Mouse (Mus musculus): ENCODE measurements at regions not wholly inside any gene's neighbourhood (a gene's known extent, or its start where the extent isn't known, plus 50 kb on each side); places are given as distances from the start of the nearest gene placed in this dataset.
A peak's percentile ranks its signal among the peaks of the same experiment; 100 is the strongest.
"Not testable (repeated sequence)": the region's sequence is repeated elsewhere in the genome, so short reads cannot be mapped to it uniquely, and the experiment has no call there.

DNA sequence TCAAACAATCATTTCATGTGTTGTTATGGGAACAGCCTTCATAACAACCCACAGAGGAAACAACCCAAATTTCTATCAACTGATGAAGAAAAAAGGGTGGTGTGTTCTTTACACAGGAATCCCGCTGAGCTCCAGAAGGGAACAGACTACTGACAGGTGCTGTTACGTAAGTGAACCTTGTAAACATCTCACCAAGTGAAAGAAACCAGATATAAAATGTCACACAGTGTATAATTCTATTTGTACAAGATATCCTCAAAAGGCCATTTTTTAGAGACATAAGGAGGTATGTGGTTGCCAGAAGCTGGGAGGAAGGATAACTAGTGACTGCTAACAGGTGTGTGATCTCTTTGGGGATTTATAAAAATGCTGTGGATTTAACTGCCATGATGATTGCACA lies 119.9 kb downstream of the Plod2 start:
- no peak for DNase-seq (ENCODE audit: low read depth)

DNA sequence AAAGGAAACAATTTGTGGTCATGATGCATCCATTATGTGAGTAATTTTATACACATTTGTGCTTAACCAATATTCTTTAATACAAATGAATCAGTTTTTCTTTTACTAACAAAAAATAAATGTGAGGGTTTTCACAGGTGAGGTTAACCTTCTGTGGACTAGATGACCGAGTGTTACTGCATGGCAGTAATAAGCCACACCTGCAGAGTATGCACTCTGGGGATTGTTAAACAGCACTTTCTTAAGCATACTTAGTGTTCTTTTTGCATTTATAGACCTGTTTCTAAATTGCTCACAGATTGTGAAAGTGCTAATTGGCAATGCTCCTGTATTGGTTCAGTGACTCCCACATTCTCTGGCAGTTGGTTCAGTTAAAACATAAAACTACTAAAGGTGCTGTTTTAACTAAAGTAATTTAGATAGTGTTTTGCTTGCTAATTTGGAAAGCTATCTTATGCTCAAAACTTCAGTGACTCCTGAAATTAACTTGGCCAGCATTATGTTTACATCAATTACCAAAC lies 125.4 kb downstream of the Plod2 start:
- DNase-seq (ENCODE audit: low read depth) = peak; percentile 28

DNA sequence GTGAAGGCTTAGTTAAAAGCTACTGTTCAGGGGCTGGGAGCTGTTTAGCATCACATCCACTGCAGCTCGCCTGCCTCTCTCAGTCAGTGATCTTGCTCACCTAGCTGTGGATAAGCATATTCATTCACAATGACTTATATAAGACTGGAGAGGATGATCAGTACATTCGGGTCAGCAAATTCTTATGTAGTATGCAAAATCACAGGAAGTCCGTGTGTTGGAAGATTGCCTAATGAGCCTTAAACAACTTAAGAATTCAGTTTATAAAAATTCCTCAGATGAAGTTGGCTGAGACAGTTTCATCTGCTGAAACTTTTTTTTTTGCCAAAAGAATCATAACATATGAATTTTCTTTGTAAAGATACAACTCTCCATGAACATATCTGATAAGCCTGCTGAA lies 129.9 kb downstream of the Plod2 start:
- no peak for DNase-seq (ENCODE audit: low read depth)

DNA sequence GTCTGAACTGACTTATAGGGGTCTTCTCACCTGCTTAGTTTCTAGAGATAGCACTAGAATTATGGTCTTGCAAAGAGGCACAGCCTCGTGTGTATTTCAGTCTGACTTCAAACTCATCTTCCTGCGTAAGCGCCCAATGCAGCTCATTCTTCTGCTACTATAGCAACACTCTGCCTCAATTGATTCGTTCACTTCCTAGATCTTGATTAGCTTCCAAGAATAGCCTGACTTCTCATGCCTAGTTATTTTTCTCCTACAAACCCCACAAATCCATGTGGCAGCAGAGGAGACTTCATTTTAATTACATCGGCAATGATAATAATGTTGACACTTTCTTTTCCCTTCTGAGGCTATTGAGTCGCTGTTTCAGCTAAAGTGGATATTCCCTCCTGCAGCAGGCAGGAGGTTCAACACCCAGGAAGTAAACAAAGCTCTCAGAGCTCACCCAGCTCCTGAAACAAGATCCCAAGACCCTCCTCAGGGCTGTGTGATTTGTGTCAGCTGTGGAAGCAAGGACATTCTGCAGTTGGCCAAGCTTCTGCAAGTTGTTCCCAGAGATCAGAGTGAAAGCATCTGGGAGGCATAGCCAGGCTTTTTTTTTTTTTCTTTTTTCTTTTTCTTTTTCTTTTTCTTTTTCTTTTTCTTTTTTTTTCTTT lies 152.5 kb downstream of the Plod2 start:
- DNase-seq (ENCODE audit: low read depth) = no peak

DNA sequence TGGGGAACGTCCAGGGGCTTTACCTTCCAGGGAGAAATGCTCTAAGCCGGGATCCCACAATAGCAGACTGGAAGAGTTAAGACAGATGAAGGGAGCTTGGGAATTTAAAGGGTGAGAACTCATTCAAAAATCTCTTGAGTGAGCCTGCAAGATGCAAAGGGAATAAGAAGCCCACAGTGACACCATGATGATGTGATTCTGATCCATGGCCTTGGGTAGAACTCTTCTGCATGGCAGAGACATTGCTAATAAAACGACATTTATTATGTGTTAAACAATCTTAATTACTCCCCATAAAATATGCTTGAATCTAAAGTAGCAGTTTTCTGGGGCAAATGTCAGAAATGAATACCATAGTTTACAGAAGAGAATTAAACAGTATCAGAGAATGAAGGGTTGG lies 155.9 kb downstream of the Plod2 start:
- no peak for DNase-seq (ENCODE audit: low read depth)

DNA sequence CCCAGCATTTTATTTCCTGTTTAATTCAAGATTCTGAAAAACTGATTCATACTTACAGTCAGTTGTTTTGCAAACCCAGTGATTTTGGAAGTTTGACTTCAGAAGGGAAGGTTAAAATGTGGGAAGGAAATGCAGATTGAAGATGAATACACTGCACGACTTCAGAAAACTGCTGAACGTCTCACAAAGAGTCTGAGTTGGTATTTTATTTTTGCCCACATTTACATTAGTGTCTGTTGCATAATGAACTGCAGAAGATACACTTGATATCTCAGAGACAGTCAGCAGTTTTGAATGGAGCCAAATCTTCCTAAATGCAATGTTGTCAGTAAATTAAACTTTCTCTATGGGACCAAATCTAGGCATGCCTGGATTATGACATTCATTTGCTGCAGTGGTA lies 162.7 kb downstream of the Plod2 start:
- DNase-seq (ENCODE audit: low read depth) = no peak

DNA sequence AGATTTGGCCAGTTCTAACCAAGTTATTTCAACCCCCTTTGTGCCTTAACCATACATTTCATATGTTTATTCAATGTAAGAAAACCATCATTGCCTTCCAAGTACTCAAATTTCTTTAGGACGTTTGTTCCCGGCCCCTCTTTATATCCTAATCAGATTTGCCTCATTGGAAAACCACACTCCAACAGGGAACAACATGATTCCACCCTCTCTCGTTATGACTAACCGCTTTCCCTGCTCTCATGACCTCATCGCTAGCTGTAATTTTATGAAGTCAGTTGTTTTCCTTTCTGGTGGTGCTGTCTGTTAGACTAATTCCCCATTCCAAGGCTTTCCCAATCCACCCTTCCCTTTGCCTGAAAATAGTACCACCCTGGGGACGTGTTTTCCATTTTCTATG lies 165.0 kb downstream of the Plod2 start:
- no peak for DNase-seq (ENCODE audit: low read depth)

DNA sequence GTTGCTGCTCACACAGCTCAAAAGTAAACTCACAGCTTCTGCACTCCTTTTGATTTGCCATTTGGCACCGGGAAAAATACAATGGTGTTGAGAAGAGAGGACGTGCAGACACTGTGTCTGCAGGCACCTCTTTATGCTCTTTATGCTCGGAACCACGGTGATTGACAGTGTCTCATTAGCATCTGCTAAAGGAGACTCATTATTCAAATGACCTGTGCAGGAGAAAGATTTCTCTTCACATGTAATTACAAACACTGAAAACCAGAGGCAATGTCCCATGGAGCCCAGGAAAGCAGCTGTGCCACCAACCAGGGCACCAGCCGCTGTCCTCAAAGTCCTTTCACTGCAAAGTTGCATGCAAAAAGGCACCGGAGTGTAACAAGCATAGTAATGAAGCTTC lies 175.2 kb downstream of the Plod2 start:
- no peak for DNase-seq (ENCODE audit: low read depth)

DNA sequence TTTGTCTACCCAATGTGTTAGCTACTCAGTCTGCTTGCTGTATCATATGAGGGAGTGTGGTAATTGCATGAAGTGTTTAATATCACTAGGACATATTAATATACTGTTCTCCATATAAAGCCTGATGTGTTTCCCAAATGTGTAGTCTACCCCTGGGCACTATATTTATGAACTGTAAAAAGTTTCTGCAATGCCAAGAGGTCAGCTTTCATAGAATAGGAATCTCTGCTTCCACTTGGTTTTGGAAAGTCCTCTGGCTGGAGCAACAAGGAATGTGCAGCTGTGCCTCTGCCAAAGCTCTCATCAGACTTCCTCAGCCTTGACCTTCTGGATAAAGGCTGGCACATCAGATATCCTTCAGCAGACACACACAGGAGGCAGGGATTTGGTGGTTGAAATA lies 176.3 kb downstream of the Plod2 start:
- DNase-seq (ENCODE audit: low read depth) = no peak

DNA sequence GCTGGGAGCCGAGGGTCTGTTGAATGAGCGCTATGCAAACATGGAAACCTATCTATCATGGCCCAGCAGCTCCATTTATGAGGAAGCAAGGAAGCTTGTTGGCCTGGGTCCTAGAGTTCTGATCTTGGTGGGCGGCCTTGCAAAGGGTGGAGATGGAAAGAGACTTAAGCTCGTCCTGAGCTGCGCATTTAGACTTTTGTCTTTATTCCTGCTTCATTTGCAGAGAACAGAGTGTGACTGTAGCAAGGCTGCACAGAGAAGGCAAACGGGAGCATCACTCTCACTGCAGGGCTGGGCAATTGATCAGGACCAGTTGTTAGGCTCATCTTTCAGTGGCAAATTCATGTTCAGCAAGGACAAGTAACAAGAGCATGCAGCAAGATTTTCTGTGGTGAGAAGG lies 177.2 kb downstream of the Plod2 start:
- DNase-seq (ENCODE audit: low read depth) = no peak

DNA sequence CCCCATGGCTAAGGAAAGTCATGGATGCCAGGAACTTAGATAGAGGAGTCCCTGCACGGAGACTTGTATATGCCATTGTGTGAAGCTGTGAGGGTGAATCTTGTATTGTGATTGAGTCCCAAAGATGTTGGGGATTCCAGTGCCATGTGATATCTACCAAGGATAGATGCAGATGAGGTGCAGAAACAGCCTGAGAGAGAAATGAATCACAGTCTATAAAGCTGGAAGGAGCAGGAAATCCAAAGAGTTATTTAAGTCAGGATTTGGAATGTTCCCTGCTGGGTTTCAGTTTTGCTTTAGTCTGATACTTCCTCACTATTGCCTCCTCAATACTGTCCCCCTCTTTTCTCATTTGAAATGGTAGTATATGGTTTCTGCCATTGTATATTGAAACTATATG lies 186.8 kb downstream of the Plod2 start:
- DNase-seq (ENCODE audit: low read depth) = no peak

DNA sequence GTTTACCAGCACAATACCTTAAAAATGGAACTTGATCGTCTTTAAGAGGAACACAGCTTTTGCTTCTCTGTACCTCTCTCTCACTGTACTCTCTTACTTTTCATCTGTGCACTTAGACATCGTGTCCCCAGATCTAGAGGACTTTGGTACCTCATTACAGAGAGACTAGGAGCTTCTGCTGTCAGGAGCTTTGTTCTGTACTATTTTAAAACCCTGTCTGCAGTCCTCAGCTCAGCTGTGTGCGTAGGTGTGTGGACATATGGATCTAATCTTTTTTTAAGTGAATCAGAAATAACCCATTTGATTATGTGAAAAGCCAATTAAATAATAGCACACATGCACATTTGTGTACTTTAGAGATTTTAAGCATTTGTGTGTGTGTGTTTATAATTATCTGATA lies 189.4 kb downstream of the Plod2 start:
- DNase-seq (ENCODE audit: low read depth) = no peak

DNA sequence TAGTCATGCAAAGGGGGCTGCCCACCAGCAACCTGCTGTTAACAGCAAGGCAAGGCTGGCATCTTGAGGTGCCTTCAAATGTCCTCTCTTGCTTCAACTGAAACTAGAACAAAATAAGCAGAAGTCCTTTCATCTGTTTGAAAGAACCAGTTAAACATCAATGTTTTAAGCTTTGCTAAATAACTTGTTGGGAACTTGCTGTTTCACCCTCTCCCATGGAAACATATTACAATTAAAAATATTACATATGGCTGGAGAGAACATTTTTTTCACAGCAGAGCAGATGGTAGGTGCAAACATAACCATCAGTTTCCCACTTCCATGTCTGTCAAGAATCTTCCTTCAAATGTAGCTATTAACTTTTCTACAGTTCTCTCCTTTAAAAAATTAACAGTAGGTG lies 225.5 kb downstream of the Plod2 start:
- no peak for DNase-seq (ENCODE audit: low read depth)

DNA sequence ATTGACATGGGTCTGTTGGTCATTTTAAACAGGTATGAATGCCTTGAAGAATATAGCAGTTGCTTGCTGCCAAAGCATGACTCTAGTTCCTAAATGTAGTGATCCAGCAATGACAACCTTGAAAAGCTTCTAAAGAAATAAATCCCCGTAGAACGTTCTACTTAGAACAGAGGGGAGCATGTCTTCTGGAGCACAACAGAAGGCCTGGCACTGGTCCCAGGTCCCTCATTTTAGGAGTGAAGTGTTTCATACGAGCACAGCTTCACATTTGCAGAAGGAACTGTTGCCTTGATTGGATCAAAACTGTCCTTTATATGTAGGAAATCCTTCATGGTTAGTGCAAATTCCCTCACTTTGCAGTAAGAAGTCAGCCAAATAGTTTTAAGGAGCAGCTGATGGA lies 226.4 kb downstream of the Plod2 start:
- no peak for DNase-seq (ENCODE audit: low read depth)

DNA sequence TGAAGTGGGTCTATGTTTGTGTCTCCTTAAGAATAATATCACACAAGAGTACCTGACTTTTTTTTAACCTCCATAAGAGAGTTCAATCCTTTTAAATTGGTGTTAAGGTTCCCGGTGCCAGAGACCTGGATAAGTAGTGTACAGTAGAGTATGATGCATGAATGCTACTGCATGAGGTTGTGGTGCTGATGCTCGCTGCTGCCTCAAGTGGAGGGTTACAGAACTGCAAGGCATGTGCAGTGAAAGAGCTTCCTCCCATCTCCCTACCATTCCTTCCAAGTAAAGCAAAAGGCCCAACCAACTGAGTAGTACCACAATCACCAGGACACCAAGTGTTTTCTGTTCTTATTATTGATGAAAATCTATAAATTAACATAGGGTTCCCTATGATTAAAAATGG lies 227.5 kb downstream of the Plod2 start:
- DNase-seq (ENCODE audit: low read depth) = no peak

DNA sequence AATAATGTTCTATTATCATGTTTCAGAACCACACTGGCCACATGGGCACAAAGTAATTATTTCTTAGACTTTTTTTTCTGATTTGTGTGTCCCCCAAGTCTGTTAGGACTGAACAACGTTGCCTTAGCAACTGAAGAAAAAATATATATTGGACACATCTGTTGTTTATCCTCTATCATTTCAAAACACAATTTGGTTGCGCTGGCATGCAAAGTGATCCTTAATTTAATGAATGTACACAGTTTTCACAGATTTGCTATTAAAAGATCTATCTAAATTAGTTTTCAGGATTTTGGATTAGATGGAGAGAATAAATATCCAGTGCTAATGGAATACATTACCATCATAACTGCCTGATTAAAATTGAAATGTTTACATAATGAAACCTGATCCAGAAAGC lies 229.0 kb downstream of the Plod2 start:
- no peak for DNase-seq (ENCODE audit: low read depth)

DNA sequence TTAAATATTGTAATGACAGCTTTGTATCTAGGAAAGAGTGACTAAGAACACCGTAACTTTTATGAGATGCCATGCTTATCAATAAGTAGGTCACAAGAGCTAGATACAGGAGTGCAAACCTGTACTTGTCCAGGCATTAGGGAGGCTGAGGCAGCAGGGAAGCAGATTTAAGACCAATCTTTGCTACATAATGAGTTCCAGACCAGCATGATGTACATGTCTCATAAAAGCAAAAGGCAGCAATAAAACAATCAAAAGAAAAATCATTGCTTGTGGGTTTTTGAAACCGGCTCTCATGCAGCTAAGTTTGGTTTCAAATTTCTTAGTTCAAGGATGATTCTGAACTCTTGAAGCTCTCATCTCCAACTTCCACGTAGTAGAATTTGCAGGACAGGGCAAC lies 229.7 kb downstream of the Plod2 start:
- no peak for DNase-seq (ENCODE audit: low read depth)

DNA sequence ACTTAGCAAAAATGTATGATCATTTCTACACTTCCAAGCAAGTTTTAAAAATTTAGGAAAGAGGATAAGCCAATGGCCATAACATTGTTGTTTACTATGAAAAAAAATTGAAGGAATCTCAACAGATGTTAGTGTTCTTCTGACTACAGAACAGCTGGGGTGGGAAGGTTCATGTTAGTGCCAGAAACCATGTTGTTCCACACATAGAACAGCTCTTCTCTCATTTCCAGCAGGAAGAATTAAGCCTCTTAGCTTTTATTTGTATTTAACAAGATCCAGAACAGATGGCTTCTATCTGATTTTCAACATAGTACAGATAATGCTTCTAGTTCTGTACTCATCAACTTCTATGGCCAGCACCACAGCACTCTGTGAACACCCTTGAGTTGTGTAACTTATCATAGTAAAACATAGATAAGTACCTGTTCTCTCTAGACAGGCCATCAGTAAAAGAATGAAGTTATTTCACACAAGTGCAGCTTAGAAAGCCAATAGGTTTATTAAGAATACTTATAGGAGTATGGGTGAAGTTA lies 241.0 kb downstream of the Plod2 start:
- DNase-seq (ENCODE audit: low read depth) = no peak

DNA sequence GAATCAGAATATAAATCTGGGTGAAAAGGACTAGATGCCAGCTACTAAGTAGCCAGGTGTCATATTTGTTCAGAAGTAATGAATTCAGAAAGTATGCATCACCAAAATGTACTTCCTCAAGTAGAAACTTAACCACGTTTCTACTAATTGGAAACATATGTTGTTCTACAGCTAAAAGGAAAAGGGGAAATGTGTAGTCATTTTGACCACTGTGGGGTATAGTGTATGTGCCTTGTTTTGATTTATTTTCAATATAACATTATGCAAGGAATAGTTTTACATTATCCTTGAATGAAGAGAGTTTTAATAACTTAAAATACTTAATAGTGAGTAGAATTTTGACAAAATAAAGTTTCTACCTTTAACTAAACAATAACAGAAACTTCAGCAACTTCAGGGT lies 257.7 kb downstream of the Plod2 start:
- no peak for DNase-seq (ENCODE audit: low read depth)

DNA sequence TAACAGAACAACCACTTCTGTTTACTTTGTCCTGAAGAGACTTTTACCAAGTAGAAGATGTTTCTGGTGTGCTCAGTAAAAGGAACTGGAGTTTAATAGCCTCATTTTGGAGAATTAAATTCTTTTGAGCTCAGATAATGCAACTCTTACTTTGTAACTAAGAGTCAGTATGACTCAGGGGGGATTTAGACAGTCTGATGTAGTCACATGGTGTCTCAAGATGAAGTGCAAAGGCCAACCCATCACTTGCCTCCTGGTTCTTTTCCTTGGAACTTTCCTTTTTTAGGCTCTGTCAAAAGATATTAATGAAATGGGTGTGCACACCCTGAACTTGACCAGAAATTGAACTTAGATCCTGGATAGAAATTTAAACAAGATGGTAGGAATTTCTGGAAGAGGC lies 267.4 kb downstream of the Plod2 start:
- no peak for DNase-seq (ENCODE audit: low read depth)

DNA sequence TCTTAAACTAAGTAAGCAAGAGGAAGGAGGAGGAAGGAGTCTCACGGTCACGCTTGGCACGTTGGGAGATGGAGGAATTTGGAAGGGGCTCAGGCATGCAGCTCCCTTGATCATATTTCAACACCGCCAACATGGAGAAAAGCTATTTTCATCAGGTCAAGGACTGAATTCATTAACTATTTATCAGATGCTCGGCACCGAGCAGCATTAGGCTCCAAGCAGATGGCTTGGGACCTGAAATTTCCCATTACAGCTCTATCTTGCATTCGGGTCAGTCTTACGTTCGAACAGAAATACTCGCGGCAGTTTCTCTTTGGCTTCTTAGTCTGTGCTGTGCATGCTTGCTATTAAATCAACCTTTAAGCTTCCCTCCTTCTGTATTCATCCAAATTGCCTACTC lies 278.7 kb downstream of the Plod2 start:
- no peak for DNase-seq (ENCODE audit: low read depth)

DNA sequence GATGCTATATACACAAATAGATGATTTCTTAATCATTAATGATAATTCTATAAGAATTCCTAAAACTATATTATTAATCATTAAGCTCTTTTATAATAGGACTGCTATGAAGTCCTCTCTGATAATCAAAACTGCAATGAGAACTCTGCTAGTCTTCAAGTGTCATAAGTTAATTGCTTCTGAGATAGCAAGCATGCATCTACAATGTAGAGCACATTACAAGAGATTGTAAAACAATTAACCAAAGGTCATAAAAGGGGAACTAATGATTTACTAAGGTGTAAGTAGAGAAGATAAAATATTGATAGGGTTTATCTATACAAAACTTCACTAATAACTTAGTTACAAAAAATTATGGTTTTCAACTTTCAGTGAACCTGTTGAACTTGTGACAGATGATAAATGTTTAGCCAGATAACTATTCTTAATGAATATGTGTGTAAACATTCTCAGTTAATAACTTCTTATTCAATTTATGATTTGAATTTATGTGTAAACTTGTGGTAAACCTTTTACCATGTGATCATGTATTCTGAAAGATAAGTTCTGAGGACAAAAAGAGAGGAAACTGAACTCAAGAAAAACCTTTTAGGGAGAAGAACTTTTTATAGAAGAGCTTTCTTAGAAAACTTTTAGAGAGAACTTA lies 284.8 kb downstream of the Plod2 start:
- no peak for DNase-seq (ENCODE audit: low read depth)

DNA sequence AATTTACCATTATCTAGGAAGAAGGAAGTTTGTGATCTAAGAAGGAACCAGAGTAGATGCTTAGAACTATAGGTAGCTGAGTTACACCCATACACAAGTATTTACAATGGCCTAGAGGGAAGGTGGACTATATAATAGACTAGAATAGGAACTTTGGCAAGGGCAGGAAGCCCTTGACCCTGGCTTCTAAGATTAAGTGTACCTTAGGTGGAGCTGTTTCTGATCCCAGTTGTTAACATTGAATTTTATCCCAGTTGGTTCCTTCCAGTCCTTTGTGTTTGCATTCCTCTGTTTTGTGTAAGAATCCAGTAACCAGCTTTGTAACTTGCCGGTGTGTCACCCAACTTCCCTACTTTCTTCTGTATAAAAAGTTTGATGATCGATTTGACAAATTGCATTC lies 294.1 kb downstream of the Plod2 start:
- not testable (repeated sequence) for DNase-seq (ENCODE audit: low read depth)
